Mouse (Mus musculus) liver, embryonic 14.5 days (tissue): ENCODE data around the gene Pomp.

ENCODE experiments used
- CTCF ChIP-seq: IDR thresholded peaks from 2 replicates; pipeline ENCODE4 v1.5.1; 2016; ENCODE audit warnings: antibody characterized with exemption, low read depth, control low read depth
- EP300 ChIP-seq: IDR thresholded peaks from 2 replicates; pipeline ENCODE4 v1.6.1; 2016; ENCODE audit warnings: antibody characterized with exemption, low read depth

DNA sequence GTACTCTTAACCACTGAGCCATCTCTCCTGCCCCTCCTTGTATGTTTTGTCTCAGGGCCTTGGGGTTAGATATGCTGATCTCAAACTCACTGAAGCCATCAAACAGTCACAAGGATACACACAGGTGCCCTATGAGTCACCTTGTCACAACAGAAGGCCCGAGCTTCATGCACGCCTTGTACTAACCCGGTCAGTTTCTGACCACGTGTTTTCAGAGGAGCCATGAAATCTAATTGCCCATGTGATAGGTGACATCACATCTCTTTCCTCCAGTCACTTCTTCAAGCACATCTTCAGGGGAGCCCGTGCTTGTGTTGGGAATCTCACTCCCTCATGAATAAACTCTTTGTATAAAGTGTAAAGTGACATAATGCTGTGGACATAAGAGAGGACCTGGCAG, 64.4 kb downstream of the Pomp start:
- TF ChIP-seq CTCF (no peak), EP300 (no peak)
